Mouse (Mus musculus): ENCODE measurements at regions not wholly inside any gene's neighbourhood (a gene's known extent, or its start where the extent isn't known, plus 50 kb on each side); places are given as distances from the start of the nearest gene placed in this dataset.

DNA sequence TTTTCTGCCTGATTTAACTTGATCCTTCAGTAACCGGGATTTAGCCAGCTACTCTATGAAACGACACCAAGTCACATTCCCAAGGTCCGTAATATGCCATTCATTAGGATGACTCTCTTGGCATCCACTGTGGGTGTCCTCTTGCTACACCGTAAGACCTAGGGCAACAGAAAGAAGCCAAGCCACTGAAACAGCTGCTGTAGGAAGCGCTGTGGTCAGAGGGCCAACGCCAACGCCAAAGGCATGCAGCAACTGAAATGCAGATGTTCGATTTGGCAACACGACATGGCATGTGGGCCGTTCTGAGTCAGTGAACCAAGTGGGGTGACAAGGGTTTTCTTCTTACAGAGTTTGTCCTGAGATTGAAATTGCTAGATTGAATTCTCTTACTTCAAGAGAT, 527.9 kb upstream of the Mpdz start:
- no peaks in the 10 kb centered on the region for H3K36me3 ChIP-seq (ENCODE audit: control insufficient read depth, insufficient read depth)
- WGBS: 82% methylated on average over 10 of the region's 10 CpGs
- H3K4me1 ChIP-seq (replicated peaks; ENCODE audit: control insufficient read depth, insufficient read depth, low read length): no peaks in the 10 kb centered on the region
- no peak for ATAC-seq
- H3K4me3 ChIP-seq (ENCODE audit: low read depth, low read length): no peak overlapping the region
- no peak overlapping the region for H3K4me2 ChIP-seq (replicated peaks; ENCODE audit: low read depth)
- no peaks in the 10 kb centered on the region for H3K27me3 ChIP-seq (replicated peaks; ENCODE audit: control insufficient read depth, insufficient read depth, low read length)
- H3K27ac ChIP-seq (ENCODE audit: low read depth, low read length): no peak overlapping the region
- TF ChIP-seq CTCF (IDR thresholded peaks at IDR 0.05; ENCODE audit: low read depth): no peak
- no peak overlapping the region for H3K9ac ChIP-seq (ENCODE audit: low read depth, low read length)
- no peaks in the 10 kb centered on the region for H3K9me3 ChIP-seq (ENCODE audit: control insufficient read depth)

- H3K9me3 ChIP-seq (ENCODE audit: control insufficient read depth): no peaks in the 10 kb centered on the region
- 70% methylated on average over 3 of the region's 3 CpGs for WGBS
- H3K4me3 ChIP-seq (ENCODE audit: low read depth, low read length): no peak overlapping the region
These were observed 527.1 kb upstream of the Mpdz start for GRCm38 (mm10) chr4:81969621-81970115.

GRCm38 (mm10) chr4:81966054-81966623, 523.5 kb upstream of the Mpdz start:
- H3K4me2 ChIP-seq (replicated peaks; ENCODE audit: low read depth): no peak overlapping the region
- no peak for ATAC-seq
- H3K4me3 ChIP-seq (ENCODE audit: low read depth, low read length): no peak overlapping the region
- no peak overlapping the region for H3K9ac ChIP-seq (ENCODE audit: low read depth, low read length)
- no peaks in the 10 kb centered on the region for H3K4me1 ChIP-seq (replicated peaks; ENCODE audit: control insufficient read depth, insufficient read depth, low read length)
- no peaks in the 10 kb centered on the region for H3K27me3 ChIP-seq (replicated peaks; ENCODE audit: control insufficient read depth, insufficient read depth, low read length)
- H3K36me3 ChIP-seq (ENCODE audit: control insufficient read depth, insufficient read depth): no peaks in the 10 kb centered on the region
- TF ChIP-seq CTCF (IDR thresholded peaks at IDR 0.05; ENCODE audit: low read depth): no peak
- H3K27ac ChIP-seq (ENCODE audit: low read depth, low read length): no peak overlapping the region
- 100% methylated on average over 1 of the region's 1 CpGs for WGBS
- no peaks in the 10 kb centered on the region for H3K9me3 ChIP-seq (ENCODE audit: control insufficient read depth)

More at GRCm38 (mm10) chr4:81969621-81970115, 527.1 kb upstream of the Mpdz start:
- Histone ChIP-seq H3K9ac (ENCODE audit: low read depth, low read length) (no peak overlapping the region), H3K27me3 (replicated peaks; ENCODE audit: control insufficient read depth, insufficient read depth, low read length) (no peaks in the 10 kb centered on the region), H3K4me1 (replicated peaks; ENCODE audit: control insufficient read depth, insufficient read depth, low read length) (no peaks in the 10 kb centered on the region), H3K27ac (ENCODE audit: low read depth, low read length) (no peak overlapping the region), H3K4me2 (replicated peaks; ENCODE audit: low read depth) (no peak overlapping the region), H3K36me3 (ENCODE audit: control insufficient read depth, insufficient read depth) (no peaks in the 10 kb centered on the region)
- TF ChIP-seq CTCF (IDR thresholded peaks at IDR 0.05; ENCODE audit: low read depth): no peak
- no peak for ATAC-seq

- no peak overlapping the region for H3K27ac ChIP-seq (ENCODE audit: low read depth, low read length)
- ATAC-seq: no peak
- no peak overlapping the region for H3K9ac ChIP-seq (ENCODE audit: low read depth, low read length)
These were observed 520.5 kb upstream of the Mpdz start for GRCm38 (mm10) chr4:81963112-81963511.

GRCm38 (mm10) chr4:81962586-81962985, 520.0 kb upstream of the Mpdz start:
- no peak overlapping the region for H3K9ac ChIP-seq (ENCODE audit: low read depth, low read length)
- 62% methylated on average over 5 of the region's 5 CpGs for WGBS
- no peak overlapping the region for H3K4me3 ChIP-seq (ENCODE audit: low read depth, low read length)
- no peaks in the 10 kb centered on the region for H3K36me3 ChIP-seq (ENCODE audit: control insufficient read depth, insufficient read depth)
- H3K27me3 ChIP-seq (replicated peaks; ENCODE audit: control insufficient read depth, insufficient read depth, low read length): no peaks in the 10 kb centered on the region
- no peaks in the 10 kb centered on the region for H3K9me3 ChIP-seq (ENCODE audit: control insufficient read depth)
- ATAC-seq: no peak
- no peak overlapping the region for H3K4me2 ChIP-seq (replicated peaks; ENCODE audit: low read depth)
- no peak for TF ChIP-seq CTCF (IDR thresholded peaks at IDR 0.05; ENCODE audit: low read depth)
- no peak overlapping the region for H3K27ac ChIP-seq (ENCODE audit: low read depth, low read length)
- H3K4me1 ChIP-seq (replicated peaks; ENCODE audit: control insufficient read depth, insufficient read depth, low read length): no peaks in the 10 kb centered on the region

More at GRCm38 (mm10) chr4:81963112-81963511, 520.5 kb upstream of the Mpdz start:
- no peak for TF ChIP-seq CTCF (IDR thresholded peaks at IDR 0.05; ENCODE audit: low read depth)
- Histone ChIP-seq H3K4me3 (ENCODE audit: low read depth, low read length) (no peak overlapping the region), H3K4me1 (replicated peaks; ENCODE audit: control insufficient read depth, insufficient read depth, low read length) (no peaks in the 10 kb centered on the region), H3K9me3 (ENCODE audit: control insufficient read depth) (no peaks in the 10 kb centered on the region), H3K36me3 (ENCODE audit: control insufficient read depth, insufficient read depth) (no peaks in the 10 kb centered on the region), H3K4me2 (replicated peaks; ENCODE audit: low read depth) (no peak overlapping the region), H3K27me3 (replicated peaks; ENCODE audit: control insufficient read depth, insufficient read depth, low read length) (no peaks in the 10 kb centered on the region)
- WGBS: 57% methylated on average over 10 of the region's 10 CpGs

DNA sequence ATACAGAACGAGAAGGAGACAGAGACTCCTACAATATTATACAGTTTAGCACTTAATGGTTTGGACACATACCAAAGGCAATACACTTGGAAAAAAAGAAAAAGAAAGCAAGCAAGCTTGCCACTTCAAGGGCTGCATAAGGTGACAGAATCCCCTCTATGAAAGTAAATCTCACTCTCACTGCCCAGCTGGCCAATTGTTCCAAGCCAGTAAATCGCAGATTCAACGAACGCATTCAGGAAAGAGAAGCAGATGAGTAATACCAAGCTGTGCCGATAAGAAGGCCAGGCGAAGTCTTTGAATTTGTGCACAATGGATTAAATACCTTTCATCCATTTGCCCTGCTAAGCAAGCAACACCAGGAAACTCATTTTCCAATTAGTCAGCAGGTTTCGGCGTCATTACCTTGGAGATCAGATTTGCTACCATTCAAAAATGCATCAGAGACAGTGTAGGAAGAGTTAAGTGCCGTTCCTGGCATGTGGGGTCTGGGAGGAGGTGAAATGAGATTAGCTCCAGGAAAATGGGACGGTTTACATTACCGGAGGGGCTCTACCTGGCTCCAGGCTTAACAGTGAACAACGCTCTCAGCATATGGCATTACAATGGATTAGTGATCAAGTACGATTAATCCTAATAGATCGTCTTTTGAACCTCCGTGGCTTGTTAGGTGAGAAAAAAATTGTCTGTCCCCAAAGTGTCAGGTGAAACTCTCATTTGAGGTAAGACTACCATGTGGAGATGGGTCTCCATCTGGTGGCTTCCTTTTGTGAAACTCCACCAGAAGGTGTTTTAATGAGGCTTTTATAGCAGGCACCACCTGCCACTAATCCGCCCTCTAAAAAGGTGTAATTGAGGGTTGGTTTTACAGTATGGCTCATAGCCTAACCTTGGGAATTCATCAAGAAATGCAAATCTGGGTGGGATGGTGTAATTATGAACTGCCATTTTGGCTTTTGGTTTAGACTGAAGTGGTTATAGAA, 518.2 kb upstream of the Mpdz start:
- Histone ChIP-seq H3K27me3 (replicated peaks; ENCODE audit: control insufficient read depth, insufficient read depth, low read length) (no peaks in the 10 kb centered on the region), H3K4me2 (replicated peaks; ENCODE audit: low read depth) (no peak overlapping the region), H3K27ac (ENCODE audit: low read depth, low read length) (no peak overlapping the region), H3K36me3 (ENCODE audit: control insufficient read depth, insufficient read depth) (no peaks in the 10 kb centered on the region), H3K4me1 (replicated peaks; ENCODE audit: control insufficient read depth, insufficient read depth, low read length) (no peaks in the 10 kb centered on the region), H3K9me3 (ENCODE audit: control insufficient read depth) (no peaks in the 10 kb centered on the region), H3K9ac (ENCODE audit: low read depth, low read length) (no peak overlapping the region), H3K4me3 (ENCODE audit: low read depth, low read length) (no peak overlapping the region)
- no peak for ATAC-seq
- TF ChIP-seq CTCF (IDR thresholded peaks at IDR 0.05; ENCODE audit: low read depth): no peak
- WGBS: 78% methylated on average over 16 of the region's 16 CpGs
